Mouse (Mus musculus) lung, postnatal 14 days (tissue): Measurements from ENCODE around the gene Stra6l.

ENCODE experiments used
- DNase-seq: peaks from one replicate; pipeline ENCODE4 v3.0.0; 2021

The Stra6l gene

DNA sequence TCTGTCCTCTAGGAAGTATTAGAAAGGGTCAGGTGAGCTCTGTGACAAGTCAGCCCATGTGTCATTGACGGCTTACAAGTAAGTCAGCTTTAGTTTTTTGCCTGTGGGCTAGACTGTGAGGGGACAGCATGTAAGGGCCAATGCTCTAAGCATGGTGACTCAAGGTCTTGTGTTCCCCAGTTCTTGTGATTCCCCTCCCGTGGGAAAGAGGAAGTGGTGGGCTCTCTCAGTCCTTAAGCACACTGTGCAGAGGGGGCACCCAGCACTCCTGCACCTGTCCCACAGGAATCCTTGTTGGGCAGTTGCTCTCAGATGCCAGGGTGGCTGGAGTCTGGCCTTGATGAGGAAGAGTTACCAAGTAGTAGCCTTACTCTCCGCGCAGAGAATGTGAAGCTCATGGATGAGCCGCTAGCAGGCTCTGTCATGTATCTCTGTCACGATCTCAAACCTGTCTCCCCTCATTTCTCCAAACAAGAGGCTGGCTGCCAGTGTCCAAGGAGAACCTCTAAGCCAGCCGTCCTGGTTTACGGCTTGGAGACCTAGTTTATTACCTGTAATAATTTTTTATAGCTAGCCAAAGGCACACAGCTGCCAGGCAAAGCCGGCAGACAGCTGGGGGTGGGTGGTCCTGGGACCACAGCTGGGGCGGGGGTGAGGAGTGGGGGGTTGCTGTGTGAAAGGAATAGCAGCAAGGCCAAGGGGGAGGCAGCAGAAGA, at the start of gene Stra6l:
TSS of gene Stra6l (plus strand) at position 556 of the 716 bp plus-strand sequence.
- DNase-seq: no peak

DNA sequence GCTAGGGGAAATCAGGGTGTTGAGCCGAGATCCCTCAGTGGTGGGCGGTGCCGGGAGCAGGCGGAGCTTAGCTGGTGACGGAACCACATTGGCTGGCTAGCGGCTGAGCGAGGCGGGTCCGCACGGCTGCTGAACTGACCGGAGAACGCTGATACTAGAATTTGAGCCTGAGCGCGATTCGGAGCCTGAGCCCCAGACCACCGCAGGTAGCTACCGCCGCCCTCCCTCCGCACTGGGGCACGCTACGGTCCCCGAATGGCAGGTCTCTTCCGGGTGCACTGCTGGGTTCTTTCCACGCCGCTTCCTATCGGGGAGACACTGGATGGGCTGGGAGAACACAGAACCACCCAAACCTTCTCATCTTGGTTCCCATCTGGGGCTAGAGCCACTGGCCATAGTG, 49.5 kb upstream of the Stra6l start, which contains the start of gene Aldh1b1:
TSS of gene Aldh1b1 (plus strand) at position 59 of the 400 bp plus-strand sequence.
- DNase-seq: peak; percentile 74

DNA sequence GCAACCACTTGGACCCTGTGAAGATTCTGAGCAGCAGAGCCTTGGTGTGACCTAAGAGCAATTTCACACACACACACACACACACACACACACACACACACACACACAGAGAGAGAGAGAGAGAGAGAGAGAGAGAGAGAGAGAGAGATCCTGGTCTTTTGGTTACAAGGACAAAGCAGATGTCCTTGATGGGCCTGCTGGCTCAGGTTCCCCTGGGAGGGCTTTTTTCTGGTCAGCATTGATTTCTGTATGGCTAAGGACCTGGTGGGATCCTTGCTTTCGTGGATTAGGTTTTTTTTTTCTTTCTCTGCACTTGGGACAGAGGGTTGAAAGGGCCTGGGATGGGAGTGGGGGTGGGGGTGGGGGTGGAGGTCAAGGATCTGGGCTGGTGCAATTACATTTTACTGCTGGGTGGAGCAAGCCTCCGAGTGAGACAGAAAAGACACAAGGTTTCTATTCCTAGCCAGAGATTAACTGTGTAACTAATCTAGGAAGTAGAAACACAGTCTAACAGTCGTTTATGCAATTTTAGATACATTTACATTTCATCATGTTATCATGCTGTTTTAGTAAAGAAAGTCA, 48.4 kb upstream of the Stra6l start:
- DNase-seq: no peak

DNA sequence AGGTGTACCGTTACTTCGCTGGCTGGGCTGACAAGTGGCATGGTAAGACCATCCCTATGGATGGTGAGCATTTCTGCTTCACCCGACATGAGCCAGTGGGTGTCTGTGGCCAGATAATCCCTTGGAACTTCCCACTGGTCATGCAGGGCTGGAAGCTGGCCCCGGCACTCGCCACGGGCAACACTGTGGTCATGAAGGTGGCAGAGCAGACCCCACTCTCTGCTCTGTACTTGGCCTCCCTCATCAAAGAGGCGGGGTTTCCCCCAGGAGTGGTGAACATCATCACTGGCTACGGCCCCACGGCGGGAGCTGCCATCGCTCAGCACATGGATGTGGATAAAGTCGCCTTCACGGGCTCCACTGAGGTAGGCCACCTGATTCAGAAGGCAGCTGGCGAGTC, 45.6 kb upstream of the Stra6l start:
- DNase-seq: no peak

DNA sequence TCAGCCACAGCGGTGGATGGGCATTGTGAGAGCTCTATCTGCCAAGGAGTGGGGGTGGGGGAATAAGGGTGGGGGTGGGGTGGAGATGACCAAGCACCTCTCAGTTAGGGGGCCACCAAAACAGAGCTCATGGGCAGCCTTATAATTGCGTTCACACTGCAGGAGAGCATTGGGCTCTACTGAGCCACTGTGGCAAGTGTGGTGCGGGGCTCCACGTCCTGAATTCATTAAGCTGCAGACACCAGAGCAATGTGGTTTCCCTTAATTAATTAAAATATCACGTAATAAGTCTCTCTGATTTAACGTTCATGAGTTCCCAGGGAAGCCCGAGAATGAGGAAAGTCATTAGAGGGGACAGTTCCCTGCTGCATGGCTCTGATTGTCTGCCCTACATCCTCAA, 40.4 kb upstream of the Stra6l start:
- no peak for DNase-seq

DNA sequence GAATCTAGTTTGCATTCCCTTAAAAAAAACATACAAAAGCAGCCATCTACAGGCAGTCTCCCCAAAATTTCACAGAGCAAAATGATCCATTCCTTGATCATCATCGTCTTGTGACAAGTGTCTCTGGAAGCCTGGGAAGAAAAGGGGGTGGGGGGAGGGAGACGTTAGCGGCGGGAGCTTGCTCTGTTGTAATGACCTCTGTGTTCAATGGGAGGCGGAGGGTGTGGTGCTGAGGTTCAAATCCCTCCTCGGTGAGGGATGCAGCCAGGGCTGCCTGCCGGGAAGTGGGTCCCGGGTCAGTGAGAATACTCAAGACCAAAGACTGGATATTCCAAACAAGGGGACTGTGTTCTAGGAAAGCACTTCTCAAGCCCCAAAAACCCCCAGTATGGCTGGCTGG, 37.2 kb upstream of the Stra6l start:
- DNase-seq: no peak

DNA sequence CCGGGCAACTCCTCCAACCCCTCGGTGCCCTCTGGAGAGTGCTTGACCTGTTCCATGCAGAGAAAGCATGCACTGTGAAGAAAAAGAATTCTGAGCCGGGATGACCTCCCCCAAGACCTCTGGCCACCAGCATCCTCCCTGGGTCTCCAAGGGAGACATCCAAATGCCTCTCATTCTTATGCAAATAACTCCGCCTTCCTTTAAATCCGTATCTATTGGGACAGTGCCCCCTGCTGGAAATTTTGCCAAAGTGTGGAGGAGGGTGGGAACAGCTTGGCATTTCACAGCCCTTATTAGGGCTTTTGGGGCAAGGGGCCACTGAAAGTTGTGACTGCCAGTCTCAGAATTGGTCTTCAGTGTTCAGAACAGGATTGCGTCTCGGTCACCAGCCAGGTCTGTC, 32.9 kb upstream of the Stra6l start:
- DNase-seq: peak; percentile 56

DNA sequence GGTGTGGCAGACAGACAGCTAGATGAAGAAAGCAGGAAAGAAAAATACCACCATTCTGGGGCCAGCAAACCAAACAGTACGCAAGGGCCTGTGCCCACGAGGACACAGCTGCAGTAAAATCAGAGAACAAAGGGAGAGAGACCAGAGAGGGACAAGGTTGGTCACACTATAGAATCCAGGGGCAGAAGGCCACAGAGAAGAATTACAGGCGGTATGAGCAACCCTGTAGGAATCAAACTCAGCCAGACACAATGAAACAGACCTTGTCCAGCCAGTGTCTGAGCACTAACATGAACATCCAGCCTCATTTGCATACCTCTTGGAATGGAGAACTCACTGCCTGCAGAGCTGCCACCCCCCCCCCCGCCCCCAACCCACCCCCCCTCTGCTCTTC, 29.7 kb upstream of the Stra6l start:
- DNase-seq: no peak

DNA sequence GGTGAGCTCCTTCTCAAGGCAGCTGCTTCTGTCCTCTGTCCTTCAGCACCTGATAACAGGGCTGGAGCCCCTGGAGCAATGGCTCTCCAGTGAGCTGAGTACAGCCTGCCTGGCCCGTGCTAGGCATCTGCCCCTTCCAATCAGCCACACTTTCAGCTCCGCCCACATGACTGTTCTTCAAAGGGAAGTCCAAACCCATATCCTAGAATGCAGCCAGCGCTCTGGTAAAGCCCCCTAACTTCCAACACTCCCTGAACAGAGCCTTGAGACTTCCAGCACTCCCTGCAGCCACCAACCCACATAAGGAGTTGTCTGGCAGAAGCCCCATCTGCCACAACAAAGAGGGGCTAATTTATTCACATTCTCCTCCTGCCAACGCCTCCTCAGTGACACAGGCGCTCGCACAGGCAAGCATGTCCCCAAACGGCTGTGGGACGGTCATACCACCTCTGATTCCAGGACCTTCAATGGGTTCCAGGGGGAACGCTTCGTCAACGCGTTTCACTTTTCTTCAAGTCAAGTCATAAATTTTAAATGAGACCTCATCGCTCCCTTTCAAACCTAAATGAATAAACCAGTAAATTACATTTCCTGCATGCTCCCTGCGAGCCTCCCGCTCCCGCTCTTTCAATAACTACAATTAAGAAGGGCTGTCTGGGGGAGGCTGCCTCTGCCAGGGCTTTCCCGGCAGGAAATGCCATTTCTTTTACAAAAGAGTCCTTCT, 29.1 kb upstream of the Stra6l start:
- peak; percentile 26 for DNase-seq

DNA sequence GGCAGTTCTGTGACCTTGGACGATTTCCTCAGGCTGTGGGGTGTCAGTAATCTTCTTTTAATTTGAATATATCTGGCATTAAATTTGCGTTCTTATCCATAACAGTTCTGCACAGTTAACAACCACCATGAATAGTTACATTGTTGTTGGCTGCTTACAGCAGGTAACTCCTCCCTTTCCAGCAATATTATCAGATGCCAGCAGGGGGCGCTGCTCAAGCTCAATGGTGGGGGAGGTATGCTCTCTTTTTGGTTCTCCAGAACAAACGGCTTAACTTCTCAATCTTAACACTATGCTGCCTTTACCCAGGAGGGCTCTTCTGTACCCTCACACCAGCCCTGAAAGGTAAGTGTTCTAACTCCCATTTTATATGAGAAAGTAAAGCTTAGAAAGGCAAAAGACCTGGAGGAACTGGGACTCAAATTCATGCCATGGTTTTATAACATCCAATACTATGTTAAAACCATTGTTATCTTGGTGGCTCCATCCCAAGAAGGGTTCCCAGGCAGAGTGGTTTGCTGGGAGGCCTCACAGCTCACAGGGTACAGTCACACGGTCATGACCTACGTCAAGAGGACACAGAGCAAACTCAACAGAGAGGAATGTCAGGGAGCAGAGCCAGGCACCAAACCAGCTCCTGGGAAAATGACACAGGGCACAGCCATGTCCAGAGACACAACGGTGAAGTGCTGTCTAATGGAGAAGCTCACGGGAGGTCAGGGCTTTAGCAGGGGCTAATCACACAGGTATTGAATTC, 28.2 kb upstream of the Stra6l start:
- peak; percentile 66 for DNase-seq

DNA sequence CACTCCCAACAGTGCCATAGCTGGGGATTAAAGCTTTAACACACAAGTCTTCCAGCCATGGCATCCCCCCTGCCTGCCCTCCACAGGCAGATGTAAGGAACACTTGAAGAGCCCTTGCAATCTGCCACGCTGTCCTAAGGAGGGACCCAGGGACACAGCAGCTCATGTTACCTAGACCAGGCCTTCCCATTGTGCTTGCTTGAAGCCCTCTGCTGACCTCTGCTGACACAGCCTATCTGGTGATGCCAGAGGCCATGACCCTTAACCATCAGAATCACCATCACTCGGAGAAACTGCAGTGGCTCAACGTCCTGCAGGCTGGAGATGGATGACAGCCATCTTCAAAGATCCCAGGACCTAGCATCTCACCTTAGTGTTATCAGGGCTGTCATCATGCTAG, 26.5 kb upstream of the Stra6l start:
- DNase-seq: no peak

DNA sequence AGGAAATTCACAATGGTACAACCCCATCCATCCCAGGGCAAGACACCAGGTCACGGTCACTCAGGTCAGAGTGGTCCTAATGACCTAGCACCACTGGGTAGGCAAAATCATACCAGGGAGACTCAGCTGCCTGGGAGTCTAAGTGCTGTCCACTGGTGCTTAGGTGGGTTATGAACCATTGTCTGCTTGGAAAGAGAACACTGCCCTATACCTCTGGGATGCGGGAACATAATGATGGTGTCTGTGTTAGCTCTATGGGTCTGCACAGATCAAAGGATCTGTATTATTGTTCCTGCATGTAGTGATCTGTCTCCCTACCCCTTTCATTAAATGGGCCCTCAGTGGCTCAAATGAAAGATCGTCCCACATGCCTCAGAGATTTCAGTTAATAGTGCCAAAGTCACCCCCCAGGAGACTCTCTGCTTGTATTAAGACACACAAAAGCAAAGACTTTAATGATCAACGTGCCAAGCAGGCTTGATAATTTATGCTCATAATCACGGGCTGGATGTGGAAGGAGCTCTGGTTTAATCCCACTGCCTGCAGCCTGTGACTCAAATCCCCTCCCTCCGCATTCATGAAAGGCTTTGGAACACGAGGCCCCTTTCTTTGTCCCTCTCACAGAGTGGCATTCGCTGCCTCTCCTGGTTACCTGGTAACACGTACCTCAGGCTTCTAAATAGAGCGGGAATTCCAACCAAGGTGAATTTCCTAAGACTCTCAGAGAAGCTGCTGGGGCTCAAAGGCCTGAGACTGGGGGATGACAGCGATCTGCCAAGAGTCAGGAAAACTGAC, 25.5 kb upstream of the Stra6l start:
- no peak for DNase-seq

DNA sequence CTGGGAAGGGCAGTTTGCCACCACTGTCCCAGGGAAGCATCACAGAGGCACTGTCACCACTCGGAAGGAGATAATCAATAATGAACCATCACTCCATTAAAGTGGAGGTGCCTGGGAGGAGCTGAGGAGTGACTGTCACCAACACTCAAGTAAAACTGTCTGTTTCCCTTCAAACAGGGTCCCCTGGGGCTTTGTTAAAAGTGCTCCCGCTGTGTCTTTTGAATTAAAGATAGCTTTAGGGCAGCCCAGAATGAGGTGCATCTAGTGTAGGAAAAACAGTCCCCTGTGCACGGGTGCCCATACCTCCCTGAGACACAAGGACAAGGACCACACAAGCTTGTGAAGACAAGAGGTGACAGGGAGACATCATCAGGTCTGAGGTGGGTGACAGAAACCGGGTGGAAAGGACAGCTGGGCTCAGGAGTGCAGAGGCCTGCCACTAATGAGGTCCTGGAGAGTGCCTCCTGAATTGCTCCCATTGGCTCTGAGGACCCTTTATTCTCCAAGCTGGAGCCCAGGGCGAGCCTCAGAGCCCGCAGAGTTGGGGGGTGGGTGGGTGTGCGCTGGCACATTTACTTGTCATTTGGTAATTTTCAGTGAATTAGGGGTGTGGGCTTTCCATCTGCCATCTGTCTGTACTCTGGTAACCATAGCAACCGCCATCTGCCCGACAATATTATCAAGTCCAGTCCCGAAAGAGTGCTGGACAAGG, 24.3 kb upstream of the Stra6l start:
- no peak for DNase-seq

DNA sequence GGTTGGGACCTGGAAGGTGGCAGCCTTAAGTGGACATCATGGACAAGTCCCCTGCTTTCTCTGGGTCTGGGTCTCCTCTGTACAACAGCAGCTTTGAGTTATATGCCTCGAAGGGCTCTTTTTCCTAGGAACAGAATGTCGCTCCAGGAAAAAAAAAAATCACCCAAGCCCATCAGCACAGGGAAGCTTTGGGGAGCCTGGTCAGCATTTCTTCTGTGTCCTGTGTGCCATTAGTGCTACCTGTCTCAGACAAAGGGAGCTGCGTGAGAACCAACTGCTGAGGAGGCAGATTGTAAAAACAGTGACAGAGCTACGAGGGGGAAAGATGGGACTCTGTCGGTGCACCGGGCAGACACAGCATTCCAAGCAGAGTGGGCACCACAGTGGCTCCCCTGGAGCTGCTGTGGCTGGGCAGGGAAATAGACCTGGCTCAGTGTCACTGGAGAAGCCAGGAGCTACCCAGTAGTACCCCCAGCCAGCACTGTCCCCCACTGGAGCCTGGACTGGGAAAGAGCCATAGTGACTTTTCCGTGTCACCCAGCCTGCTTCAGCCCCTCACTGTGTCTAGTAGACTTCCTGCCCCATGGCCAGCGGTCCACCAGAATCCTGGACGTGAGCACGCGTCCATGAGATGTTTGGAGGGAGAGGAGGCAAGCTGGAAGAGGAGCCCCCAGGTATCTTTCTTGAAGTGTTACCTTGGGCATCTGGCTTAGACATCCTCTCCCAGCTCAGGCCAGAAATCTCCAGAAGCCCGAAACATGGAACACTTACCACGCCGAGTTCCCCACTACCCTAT, 23.5 kb upstream of the Stra6l start:
- no peak for DNase-seq

DNA sequence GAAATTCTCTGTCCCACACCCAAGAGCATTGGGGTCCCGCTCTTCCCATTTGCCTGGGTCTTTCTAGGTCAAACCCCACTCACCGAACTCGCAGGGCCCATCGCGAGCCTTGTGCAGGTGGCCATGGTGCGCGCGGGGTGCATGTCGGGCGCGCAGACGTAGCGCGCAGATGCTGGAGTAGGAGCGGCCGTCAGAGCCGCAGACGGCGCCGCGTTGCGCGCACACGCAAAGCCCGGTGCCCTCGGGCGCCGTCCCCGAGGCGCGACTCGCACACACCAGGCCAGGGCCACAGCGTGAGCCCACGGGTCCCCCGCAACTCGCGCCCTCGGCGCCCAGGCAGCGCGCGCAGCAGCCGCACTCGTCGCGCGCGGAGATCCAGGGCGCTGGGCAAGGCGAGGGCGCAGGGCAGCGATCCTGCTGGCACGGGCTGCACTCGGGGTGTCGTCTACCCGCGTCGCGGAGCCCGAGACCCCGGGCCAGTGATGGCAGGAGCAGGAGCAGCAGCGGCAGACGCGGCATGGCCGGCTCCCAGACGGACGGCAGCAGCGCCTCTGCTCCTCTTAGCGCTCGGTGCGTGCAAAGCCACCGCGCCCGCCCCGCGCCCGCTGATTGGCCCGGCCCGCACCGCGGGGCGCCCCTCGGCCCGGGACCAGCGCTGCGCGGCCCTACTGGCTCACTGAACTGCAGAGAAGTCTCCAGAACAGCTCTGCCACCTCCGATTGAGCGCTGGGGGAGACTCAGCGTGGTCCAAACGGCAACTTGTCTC, 22.0 kb upstream of the Stra6l start, which contains the start of gene Igfbpl1:
TSS of gene Igfbpl1 (minus strand) at position 649 of the 766 bp plus-strand sequence.
- no peak for DNase-seq

DNA sequence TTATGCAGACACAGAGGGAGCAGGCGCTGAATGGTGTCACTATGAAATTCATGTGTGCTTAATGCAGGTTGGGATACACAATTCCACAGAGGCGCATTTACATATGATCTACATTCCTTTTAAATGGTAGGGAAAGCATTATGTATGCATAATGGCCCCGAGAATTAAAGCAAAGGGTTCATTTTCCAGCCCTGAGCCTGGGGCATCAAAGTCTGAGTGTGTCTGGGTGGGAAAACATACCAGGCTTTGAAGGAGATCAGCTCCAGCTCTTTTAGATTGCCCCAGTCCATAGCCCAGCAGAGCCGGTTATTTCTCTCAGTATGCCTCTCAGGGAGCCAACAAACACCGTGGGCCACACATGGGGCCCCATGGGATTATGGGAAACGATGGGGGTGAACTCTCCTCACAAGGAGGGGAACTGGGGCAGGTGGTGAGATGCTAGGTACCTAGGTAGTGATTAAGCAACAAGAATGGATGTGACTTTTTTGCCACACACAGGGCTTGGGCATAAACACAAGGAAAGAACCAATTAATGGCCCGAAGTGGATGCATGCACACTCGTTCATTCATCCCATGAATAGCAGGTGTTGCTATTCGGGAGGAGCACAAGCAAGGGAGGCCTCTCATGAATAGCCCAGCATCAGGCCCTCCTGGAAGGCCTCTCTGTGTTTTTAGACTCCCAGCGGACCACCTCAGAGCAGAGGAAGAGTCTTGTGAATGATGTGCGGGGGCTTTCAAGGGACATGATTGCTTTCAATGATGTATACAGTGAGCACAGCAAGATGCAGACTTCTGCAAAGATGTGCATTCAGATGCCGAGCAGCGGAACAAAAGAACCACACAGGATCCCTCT, 18.3 kb upstream of the Stra6l start:
- DNase-seq: no peak

DNA sequence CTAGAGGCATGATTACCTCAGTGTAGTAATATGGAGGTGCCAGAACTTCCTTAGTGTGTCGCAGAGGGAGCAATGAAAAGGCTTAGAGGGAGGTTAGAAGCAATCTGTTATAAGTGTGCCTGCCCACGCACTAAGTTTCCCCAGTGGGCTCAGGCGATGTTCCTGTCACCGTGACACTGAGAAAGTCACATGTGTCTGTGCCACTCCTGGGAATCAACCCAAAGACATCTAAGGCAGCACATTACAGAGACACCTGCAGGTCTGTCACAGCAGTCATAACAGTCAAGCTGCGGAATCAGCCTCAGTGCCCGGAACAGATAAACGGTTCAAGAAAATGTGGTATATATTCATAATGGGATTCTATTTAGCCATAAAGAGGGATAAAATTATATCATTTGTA, 16.5 kb upstream of the Stra6l start:
- DNase-seq: no peak

DNA sequence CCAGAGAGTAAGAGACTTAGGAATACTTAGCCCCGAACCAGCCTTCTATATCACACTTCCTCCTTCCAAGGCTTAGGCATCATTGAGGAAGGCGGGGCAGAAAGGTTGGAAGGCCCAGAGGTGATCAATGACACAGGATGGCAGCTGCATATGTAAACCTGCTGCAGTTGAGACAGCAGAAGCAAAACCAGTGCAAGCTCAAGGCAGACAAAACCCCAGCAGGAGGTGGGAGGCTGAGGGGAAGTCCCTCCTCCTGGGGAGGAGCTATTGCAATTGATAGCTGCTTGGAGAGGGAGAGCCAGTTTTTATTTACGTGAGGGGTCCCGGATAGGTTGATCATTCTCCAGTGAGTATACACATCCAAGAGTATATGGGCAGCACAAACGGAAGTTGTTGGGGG, 15.0 kb upstream of the Stra6l start:
- DNase-seq: no peak

DNA sequence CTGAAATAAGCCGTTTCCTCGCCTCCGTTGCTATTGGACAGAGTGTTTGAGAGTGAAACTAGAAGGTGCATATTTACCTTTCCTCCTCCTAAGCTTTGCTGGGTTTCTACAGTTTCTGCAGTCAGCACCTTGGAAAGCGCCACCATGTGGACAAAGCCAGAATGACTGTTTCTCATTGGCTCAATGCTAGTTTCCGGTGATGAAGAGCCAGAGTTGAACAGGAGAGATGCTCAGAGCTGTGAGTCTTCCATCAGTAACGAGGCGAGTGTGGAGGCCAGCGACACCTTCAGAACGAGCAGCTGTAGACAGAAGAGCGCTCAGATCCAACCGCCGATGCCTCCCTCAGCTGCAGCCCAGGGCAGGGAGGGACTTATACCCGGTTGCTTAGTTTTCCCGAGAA, 4.1 kb upstream of the Stra6l start:
- peak; percentile 39 for DNase-seq
